Mouse (Mus musculus) thymus, postnatal 36 days (tissue): ENCODE results near the gene Bpgm.

Experiments
- DNase-seq, 2 experiments: peaks; one replicate each; pipeline ENCODE4 v3.0.0; 2022; ENCODE audit warnings: mixed read lengths in 2 of 2

Gene Bpgm

DNA sequence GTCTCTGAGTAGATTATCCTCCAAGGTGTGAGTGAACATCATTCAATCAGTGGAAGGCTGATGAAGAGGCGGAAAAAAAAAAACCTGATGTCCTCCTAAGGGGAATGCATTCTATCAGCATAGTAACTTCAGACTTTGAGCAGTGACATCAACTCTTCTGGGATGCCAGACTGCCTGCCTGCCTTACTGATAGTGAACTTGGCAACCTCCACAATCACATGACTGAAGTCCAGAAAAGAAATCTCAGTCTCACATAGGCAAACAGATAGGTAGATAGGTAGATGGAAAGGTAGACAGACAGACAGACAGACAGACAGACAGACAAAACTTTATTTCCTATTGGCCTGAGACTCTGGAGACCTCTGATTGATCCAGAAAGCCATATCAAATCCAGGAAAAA lies 57.0 kb downstream of the Bpgm start:
- no peak for DNase-seq

DNA sequence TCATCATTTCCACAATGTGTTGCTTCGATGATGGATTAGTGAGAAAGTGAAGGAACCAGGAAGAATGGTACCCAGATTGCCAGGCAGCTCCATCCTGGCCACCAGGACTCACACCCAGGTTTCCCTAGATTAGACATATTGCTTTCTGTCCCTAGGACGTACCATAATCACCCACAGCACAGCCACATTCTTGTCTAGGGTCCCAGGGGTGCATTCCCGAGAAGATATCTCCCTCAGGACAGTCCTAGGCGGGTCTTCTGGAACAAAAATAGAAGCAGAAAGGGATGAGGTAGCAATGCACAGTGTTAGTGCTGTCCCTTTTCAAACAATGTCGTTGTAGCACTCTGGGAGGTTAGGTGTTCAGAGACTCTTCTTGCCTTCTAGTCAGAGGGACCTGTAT lies 57.9 kb downstream of the Bpgm start:
- DNase-seq = no peak

DNA sequence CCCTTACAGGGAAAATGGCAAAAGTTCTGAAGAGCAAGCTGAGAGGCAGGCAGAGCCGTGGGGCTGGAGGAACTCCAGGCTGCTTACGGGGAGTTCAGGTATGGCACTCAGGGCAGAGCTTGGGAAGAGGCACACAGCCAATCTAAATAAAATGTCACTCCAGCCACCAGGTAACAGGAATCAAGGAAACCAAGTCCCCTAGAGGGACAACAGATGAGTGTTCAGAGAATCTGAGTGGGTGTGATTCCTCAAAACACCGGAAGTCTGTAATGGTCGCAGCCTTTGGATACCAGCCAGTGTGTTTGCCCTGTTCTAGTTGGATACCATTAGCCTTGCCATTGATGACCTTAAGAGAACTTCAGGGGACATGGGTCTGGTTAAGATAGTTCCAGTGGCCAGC lies 66.9 kb downstream of the Bpgm start:
- DNase-seq = no peak

DNA sequence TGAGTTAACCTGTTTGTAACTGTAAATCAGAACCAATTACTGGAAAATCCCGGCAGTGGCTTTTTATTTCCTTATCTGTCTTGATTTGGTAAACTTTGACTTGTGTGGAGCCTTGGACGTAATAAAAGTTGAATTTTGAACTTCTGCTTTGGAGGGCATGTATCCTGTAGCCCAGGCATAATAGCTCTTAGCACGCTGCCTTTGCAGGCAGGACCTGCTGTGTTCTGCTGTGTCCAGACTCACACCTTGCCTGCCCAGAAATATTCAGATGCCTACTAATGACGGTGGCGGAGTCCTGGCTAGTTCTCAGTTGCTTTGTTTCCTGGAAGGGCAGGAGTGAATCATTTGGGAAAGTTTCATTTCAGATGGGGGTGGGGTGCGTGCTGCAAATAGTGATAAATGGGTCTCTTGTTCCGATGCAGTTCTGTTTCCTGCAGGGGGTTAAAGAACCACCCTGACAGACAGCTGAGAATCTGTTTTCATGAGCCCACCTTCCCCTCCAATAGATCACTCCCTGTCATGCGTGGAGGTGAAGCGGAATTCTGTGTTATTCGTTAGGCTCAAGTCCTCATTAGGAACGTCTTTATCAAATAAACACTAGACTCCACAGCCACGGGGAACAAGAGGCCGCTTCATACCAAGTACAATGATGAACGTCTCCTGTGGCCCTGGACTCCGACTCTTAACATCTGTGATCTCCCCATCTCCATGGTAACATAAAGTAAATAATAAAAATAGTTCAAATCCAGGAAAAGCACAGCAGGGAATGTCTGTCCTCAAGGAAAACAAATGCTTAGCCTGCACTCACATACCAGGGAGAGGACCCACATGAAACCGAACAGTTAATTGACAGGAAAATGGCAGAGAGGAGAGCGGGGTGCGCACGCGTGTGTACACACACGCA lies 67.5 kb downstream of the Bpgm start:
- no peak for DNase-seq

DNA sequence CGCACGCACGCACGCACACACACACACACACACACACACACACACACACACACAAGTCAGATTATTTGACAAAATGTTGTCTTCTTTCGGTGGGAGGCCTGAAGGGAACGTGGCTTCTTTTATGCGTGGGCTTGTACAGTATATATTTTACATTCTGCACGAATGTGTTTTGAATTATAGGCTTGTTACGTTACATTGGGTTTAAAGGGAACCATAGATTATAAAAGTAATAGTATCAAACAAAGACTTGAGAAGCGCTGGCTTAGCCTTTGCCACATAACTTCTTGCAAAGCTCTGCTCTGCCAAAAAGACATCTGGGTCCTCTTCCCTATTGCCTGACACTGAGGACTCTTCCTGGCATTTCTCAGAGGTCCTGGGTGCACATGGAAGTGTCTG lies 68.2 kb downstream of the Bpgm start:
- DNase-seq = no peak

DNA sequence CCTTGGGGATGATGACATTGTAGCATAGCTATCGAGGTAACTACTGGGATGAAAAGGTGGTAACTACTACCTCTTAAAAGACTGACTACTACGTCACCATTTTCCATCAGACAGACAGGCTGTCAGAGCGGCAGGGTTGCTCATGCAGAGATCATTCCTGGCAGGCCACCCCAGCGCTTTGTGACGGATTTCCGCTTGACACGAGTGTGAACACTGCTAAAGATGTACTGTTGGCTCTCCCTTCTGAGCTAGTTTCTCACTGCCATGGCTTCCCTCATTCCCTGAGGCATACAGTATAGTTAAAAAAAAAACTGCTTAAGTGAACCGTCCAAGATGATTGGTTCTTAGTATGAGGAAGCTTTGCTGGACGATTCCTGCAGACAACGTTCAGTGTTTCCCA lies 69.3 kb downstream of the Bpgm start:
- DNase-seq = no peak

DNA sequence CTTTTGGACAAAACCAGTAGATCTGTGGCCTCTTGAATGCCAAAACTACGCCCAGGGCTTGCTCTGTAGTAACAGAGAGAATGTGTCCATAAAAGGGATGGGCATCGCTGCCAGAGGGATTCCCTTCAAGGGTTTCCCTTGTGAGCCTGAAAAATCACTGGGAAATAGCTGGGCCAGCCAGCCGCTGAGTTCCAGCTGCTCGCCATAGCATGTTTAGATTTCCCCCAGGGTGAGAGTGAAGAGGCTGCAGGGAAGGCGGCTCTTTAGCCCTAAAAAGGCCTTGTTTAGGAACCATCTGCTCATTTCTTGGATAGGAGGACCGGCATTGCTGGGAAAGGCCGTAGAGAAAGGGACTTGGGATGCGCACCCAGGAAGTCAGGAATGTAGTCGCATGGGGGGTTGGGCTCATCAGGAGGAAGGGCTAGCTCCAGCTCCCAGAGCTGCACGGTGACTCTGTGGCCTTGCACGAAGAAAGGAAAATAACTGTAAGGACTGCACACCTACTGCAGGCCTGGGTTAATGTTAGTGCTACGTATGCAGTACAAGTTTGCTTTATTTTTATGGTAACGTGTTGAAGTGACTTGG lies 72.5 kb downstream of the Bpgm start:
- no peak for DNase-seq

DNA sequence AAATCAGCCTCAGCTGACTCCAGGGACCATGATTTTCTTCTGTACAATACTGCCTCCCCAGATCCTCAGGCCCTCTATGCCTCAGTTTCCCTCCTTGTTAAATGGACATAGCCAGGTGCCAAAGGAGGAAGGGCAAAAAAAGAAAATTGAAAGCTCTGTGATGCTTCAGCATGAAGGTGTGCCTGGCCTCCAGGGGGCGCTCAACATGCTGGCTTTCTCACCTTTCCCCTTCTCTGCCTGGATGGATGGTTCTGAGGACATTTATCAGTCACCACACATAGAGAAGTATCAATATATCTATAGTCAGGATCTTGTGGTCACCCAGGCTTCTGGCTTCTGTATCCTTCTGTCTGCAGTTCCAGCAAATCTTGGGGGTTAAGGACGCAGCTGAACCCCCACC lies 73.0 kb downstream of the Bpgm start:
- peak; percentile 32 to 57 for DNase-seq

DNA sequence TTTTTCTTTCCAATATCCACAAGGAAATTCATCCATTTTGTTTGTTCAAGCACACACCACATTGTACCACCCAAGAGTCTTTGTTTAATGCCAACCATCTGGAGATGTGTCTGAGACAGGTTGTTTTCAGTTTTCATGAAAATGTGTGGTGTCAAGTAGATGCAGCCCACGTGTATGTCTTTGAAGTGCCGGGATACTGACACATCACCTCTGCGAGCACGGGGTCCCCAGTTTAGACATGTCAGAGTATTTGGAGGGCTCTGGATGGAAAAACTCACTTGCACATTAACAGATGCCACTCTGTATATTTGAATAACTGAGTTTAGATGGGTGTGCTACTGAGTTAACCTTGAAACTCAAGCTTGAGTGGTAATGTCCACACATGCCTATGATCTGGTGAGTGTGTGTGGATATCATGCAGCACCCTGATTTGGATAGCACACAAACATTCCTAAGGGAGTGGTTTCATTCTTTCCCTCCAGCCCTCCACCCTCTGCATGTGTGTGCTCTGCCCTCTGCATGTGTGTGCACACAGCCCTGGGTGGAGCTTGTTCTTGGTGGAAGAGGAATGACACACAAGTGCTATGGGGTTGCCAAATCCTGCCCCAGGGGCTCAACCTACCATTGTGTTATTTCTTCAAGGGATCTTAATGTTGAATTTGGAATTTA lies 76.6 kb downstream of the Bpgm start:
- no peak for DNase-seq

DNA sequence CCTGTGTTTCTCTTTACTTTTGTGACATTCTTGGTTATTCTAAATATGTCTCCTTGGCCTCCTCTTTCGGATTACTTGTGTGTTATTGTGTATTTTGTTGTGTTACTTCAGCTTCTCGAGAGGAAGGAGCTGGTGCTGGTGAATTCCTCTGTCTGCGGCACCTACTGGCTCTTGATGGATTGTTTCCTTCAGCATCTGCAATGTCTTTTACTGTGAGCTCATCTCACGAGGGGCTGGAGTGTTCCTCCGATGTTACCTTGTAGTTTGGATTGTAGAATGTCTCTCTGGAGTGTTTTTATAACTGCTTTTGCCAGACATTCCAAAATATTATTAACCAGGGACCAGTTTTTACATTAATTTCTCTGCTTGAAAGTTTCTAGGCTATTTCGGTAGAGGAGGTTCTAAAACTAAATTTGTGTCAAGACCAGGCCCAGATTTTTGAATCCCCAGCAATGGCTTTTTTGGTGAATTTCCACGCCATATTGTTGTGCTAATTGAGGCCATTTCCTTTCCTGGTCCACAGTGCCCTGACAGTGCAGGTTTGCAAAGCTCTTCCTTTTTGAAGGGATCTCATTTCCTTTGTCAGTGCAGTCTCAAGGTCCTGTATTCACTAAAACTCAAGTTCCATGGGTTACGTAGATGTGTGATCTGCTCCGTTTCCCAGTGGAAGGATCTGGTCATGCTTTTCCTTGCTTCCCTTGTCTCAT lies 78.4 kb downstream of the Bpgm start:
- DNase-seq = no peak
